Mouse (Mus musculus) thymus, adult 2 months (tissue): Measurements from ENCODE around the gene Lrrc4c. TPM values are rescaled to one million over a fixed set of nuclear protein-coding genes. Genes with fewer than 3 reads are reported as not detected.

ENCODE experiments used
- DNase-seq: peaks from one replicate; pipeline ENCODE4 v3.0.0; 2021
- H3K27ac ChIP-seq: fragments of 200-500 bp; 2 replicates; pipeline ENCODE4 v1.5.1; 2012; ENCODE audit warnings: low read length, control low read depth; ENCODE audit not compliant: control insufficient read depth, insufficient read depth
- H3K27me3 ChIP-seq: fragments of 200-500 bp; 2 replicates; pipeline ENCODE4 v1.6.1; 2012; ENCODE audit warnings: mild to moderate bottlenecking, low read length, moderate library complexity, mixed read lengths; ENCODE audit not compliant: control insufficient read depth, insufficient read depth
- H3K36me3 ChIP-seq: fragments of 200-500 bp; 2 replicates; pipeline ENCODE4 v1.6.1; 2012; ENCODE audit warnings: mild to moderate bottlenecking, low read length, moderate library complexity; ENCODE audit not compliant: control insufficient read depth, insufficient read depth
- H3K4me1 ChIP-seq: fragments of 200-500 bp; replicated peaks from 2 replicates; pipeline ENCODE4 v1.6.1; 2012; ENCODE audit warnings: low read length; ENCODE audit not compliant: control insufficient read depth, insufficient read depth
- H3K4me3 ChIP-seq: fragments of 200-500 bp; 2 replicates; pipeline ENCODE4 v1.5.1; 2012; ENCODE audit warnings: mild to moderate bottlenecking, low read length, control low read depth, moderate library complexity; ENCODE audit not compliant: control insufficient read depth, insufficient read depth
- CTCF ChIP-seq: fragments of 200-500 bp; IDR thresholded peaks from 2 replicates; pipeline ENCODE4 v1.5.1; 2012; ENCODE audit warnings: mild to moderate bottlenecking, control low read depth, low read length, moderate library complexity, borderline replicate concordance; ENCODE audit not compliant: control insufficient read depth, poor library complexity, insufficient read depth; ENCODE audit errors: extremely low read depth
- POLR2A ChIP-seq: fragments of 200-500 bp; IDR thresholded peaks from 2 replicates; pipeline ENCODE4 v1.6.1; 2012; ENCODE audit warnings: mild to moderate bottlenecking, low read length, control low read depth, moderate library complexity; ENCODE audit not compliant: control insufficient read depth, poor library complexity, insufficient read depth; ENCODE audit errors: extremely low read depth
- WGBS: fragments of 180-500 bp; shearing (Covaris S2); methylation state at CpG from one replicate; pipeline ENCODE4 v1.1.7; 2018; 5-methylcytosine and 5-hydroxymethylcytosine counted together
- polyA plus RNA-seq: library from polyadenylated mRNA; depleted of rRNA; stranded (reverse); fragments of >200 nt; gene quantifications from 2 replicates; pipeline ENCODE4 v1.2.3, GENCODE M21; 2012

Gene Lrrc4c
- polyA plus RNA-seq, 1 experiment: 0.18 TPM

GRCm38 (mm10) chr2:96775376-96775775 is 457.4 kb downstream of the Lrrc4c start:
- no peak for DNase-seq
- TF ChIP-seq POLR2A (no peak), CTCF (no peak)
- no peak overlapping the region for H3K27ac ChIP-seq

GRCm38 (mm10) chr2:96796681-96797385 is 478.9 kb downstream of the Lrrc4c start:
- H3K4me3 ChIP-seq: no peak overlapping the region
- H3K27ac ChIP-seq: no peak overlapping the region
- TF ChIP-seq POLR2A: no peak
- no peak for TF ChIP-seq CTCF
- no peaks in the 10 kb centered on the region for H3K4me1 ChIP-seq
- H3K36me3 ChIP-seq: no peaks in the 10 kb centered on the region
- whole genome bisulfite sequencing: 42% methylated on average over 6 of the region's 6 CpGs
- H3K27me3 ChIP-seq: no peaks in the 10 kb centered on the region
- DNase-seq: no peak

More at GRCm38 (mm10) chr2:96775376-96775775, 457.4 kb downstream of the Lrrc4c start:
- Histone ChIP-seq H3K4me3 (no peak overlapping the region), H3K27me3 (no peaks in the 10 kb centered on the region), H3K36me3 (no peaks in the 10 kb centered on the region), H3K4me1 (no peaks in the 10 kb centered on the region)

GRCm38 (mm10) chr2:96850839-96851396 is 532.9 kb downstream of the Lrrc4c start:
- no peaks in the 10 kb centered on the region for H3K27me3 ChIP-seq
- H3K27ac ChIP-seq: no peak overlapping the region
- no peak overlapping the region for H3K4me3 ChIP-seq
- H3K36me3 ChIP-seq: no peaks in the 10 kb centered on the region
- WGBS: 97% methylated on average over 5 of the region's 5 CpGs
- DNase-seq: no peak
- no peak for TF ChIP-seq CTCF
- no peaks in the 10 kb centered on the region for H3K4me1 ChIP-seq

- TF ChIP-seq CTCF: no peak
- TF ChIP-seq POLR2A: no peak
- no peaks in the 10 kb centered on the region for H3K4me1 ChIP-seq
- WGBS: 97% methylated on average over 1 of the region's 1 CpGs
Observed at GRCm38 (mm10) chr2:96853797-96854196, 535.8 kb downstream of the Lrrc4c start.

GRCm38 (mm10) chr2:96876062-96876461 is 558.1 kb downstream of the Lrrc4c start:
- no peak overlapping the region for H3K4me3 ChIP-seq
- no peak for TF ChIP-seq POLR2A
- TF ChIP-seq CTCF: no peak
- WGBS: 95% methylated on average over 1 of the region's 1 CpGs

More at GRCm38 (mm10) chr2:96853797-96854196, 535.8 kb downstream of the Lrrc4c start:
- DNase-seq: no peak
- Histone ChIP-seq H3K4me3 (no peak overlapping the region), H3K27ac (no peak overlapping the region), H3K27me3 (no peaks in the 10 kb centered on the region), H3K36me3 (no peaks in the 10 kb centered on the region)

GRCm38 (mm10) chr2:96949531-96949930 is 631.6 kb downstream of the Lrrc4c start:
- WGBS: 94% methylated on average over 3 of the region's 3 CpGs
- Histone ChIP-seq H3K4me1 (no peaks in the 10 kb centered on the region), H3K27me3 (no peaks in the 10 kb centered on the region), H3K36me3 (no peaks in the 10 kb centered on the region), H3K4me3 (no peak overlapping the region), H3K27ac (no peak overlapping the region)
- DNase-seq: no peak
- no peak for TF ChIP-seq CTCF
- no peak for TF ChIP-seq POLR2A

More at GRCm38 (mm10) chr2:96876062-96876461, 558.1 kb downstream of the Lrrc4c start:
- H3K4me1 ChIP-seq: no peaks in the 10 kb centered on the region
- no peak overlapping the region for H3K27ac ChIP-seq
- no peaks in the 10 kb centered on the region for H3K27me3 ChIP-seq
- no peaks in the 10 kb centered on the region for H3K36me3 ChIP-seq
- no peak for DNase-seq

GRCm38 (mm10) chr2:96999521-96999920 is 681.6 kb downstream of the Lrrc4c start:
- Histone ChIP-seq H3K27ac (no peak overlapping the region), H3K4me3 (no peak overlapping the region), H3K36me3 (no peaks in the 10 kb centered on the region), H3K4me1 (no peaks in the 10 kb centered on the region), H3K27me3 (no peaks in the 10 kb centered on the region)
- no peak for TF ChIP-seq CTCF
- TF ChIP-seq POLR2A: no peak
- no peak for DNase-seq
